Mouse (Mus musculus) kidney, postnatal 25 days (tissue): ENCODE data around the gene Cybc1.
A peak's percentile ranks its signal among the peaks of the same experiment; 100 is the strongest.

Experiments
- DNase-seq, 2 experiments: peaks; one replicate each; pipeline ENCODE4 v3.0.0; 2021; ENCODE audit warnings: mixed read lengths in 2 of 2

The Cybc1 gene

DNA sequence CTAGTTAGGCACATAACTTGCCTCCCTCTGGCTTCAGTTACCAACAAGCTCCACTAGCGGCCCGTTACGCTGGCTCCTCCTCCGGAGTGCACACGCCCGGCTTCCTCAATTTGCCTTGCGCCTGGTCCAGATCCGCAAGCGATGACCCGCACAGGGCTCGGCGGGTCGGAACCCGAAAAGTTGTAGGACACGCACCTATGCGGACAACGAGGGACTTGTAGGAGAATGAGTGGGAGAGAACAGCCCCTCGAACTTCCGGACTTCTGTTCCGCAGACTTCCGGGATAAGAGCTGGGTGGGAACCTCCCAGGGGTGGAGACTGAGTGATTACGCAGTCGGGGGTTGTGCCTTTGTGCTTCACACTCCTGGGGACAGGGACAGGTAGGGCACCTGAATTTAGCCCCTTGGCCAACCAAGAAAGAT, at the start of gene Cybc1:
TSS of gene Cybc1 (minus strand) at position 305 of the 422 bp plus-strand sequence.
- DNase-seq, result peak; percentile 81 to 92

DNA sequence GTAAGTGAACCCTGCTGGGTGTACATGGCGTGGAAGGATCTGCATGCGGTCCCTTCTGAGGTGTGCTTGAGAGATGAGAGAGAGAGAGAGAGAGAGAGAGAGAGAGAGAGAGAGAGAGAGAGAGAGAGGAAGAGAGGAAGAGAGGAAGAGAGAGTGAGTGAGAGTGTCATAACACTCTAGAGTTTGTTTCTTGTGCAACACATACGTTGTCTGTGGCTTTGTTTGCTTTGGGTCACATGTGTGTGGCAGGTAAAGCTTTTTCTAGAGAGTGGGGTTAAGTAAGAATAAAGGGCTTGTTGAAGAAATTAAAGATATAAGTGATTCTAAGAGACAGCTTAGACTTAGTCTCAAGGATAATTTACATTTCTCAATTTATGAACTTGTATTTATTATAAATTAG, 48.9 kb upstream of the Cybc1 start:
- no peak for DNase-seq

DNA sequence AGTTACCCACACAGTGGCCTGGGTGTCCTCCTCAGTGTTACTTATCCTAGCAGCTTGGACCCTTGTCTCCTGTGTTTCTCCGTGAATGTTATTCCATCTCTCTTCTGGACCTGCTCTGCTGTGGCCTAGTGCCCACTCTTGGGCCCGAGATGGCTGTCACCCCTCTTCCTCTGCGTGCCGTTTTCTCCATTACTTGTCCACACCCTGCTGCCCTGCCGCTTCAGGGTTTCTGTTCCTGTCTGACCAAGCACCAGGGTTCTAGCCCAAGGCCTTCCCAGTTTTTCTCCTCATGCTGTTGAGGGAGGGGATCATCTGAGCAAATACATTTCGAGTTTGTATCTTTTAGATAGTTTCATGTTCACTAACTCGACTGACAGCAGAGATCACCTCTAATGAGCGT, 48.4 kb upstream of the Cybc1 start:
- no peak for DNase-seq

DNA sequence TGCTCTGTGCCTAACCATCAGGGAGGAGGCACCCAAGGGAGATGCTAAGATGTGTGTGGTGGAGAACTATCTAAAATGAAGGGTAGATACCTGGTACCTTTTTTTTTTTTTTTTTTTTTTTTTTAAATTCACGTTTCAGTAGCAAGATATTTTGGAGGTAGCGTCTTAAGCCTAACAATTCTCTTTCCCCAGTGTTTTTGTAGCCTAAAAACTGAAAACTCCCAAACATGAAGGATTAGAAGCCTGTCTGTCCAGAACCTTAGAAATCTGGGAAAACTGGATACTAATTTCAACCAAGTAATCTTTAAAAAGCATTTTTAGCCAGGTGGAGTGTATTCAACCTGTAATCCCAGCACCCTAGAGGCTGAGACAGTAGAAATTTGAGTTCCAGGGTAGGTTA, 32.0 kb upstream of the Cybc1 start:
- no peak for DNase-seq

DNA sequence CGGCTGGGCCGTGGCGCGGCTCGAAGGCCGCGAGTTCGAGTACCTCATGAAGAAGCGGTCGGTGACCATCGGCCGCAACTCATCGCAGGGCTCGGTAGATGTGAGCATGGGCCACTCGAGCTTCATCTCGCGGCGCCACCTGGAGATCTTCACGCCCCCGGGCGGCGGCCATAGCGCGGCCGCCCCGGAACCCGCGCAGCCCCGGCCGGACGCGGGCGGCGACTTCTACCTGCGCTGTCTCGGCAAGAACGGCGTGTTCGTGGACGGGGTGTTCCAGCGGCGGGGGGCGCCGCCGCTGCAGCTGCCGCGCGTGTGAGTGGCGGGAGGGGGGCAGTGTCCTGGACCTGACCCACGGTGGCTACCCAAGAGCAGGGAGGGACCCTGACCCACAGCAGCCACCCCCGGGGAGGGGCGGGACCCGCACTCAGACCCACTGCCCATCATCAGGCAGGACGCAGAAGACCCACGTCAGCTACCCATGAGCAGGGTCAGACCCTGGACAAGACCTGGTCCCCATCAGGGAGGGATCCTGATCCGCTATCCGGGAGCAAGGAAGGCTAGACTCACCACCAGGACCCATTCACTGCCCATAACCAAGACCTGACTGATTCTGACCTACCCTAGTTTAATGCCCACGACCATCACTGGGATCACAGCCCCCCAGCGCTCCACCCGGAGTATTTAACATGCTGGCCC, 31.2 kb upstream of the Cybc1 start:
- DNase-seq, result peak; percentile 20 to 58

DNA sequence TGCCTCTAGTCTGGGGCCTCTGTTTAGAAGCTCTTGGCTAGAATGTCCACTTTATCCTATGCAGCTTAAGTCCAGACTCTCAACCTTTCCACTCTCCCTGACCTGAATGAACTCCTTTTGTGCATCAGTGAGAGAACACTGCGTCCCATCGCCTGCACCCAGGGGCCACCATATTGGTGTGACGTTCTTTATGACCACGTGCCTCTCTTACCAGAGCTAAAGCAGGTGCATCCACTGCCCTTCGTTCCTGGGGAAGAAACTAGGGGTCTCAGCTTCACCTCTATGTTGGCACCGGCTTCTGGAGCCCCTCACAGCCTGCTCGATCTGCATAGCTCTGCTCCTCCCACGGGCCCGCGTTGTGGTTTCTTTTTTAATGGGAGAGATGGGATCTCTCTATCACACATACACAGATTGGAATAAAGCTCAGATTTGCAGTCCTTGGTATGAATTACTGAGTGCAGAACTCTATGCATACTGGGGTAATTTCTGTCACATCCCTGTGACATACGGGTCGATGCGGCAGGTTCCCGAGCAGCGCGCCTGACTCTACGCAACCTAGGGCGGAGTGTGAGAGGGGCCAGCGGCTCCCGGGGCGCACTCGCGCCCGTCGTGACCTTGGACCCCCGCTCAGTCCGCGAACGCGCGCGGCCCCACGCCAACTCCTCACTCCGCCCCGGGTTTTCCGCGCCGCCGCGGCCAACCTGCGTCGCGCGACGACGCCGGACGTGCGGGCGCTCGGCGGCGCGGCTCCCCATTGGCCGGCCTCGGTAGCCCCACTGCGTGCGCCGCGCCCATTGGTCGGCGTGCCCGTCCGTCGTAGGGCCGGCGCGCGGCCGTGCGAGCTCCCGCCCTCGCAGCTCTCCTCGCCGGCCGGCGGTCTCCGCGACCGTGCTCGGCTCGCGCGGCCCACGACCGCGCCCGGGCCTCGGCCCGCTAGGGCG, 30.3 kb upstream of the Cybc1 start, which contains the start of gene Foxk2:
TSS of gene Foxk2 (plus strand) at position 831 of the 941 bp plus-strand sequence.
- DNase-seq, result peak; percentile 92 to 98

DNA sequence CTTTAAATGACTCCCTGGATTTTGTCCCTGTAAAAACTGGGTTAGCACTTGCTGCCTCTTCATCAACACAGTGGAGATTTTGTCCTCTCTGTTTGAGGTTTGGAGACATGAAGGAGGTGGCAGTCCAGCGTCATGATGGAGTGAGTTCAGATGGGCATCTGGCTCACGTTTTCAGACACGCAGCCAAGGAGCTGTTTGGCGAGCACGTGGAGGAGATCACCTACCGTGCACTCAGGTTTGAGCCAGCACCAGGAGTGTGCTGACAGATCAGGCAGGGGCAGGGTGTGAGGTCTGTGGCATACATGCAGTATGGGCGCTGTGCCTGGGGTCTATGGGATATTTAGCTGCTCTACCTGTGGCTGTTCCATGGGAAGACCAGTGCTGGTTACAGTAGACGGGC, 21.1 kb upstream of the Cybc1 start:
- no peak for DNase-seq

DNA sequence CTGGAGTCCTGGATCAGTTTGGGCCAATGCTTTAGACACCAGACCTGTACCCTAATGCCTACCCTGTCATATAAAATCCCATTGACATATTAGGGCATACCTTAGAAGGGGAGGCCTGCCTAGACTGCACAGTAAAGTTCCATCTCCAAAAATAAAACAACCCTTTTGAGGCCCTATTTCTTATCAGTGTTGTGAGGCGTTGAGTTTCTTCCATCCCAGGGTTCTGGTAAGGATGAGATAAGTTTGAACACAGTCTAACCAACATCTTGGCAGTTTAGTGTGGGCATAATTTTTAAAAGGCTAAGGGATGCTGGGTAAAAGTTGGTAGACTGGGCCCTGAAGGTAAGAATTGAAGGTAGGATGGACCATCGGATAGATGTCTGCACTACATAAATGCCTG, 10.5 kb upstream of the Cybc1 start:
- DNase-seq, result no peak

DNA sequence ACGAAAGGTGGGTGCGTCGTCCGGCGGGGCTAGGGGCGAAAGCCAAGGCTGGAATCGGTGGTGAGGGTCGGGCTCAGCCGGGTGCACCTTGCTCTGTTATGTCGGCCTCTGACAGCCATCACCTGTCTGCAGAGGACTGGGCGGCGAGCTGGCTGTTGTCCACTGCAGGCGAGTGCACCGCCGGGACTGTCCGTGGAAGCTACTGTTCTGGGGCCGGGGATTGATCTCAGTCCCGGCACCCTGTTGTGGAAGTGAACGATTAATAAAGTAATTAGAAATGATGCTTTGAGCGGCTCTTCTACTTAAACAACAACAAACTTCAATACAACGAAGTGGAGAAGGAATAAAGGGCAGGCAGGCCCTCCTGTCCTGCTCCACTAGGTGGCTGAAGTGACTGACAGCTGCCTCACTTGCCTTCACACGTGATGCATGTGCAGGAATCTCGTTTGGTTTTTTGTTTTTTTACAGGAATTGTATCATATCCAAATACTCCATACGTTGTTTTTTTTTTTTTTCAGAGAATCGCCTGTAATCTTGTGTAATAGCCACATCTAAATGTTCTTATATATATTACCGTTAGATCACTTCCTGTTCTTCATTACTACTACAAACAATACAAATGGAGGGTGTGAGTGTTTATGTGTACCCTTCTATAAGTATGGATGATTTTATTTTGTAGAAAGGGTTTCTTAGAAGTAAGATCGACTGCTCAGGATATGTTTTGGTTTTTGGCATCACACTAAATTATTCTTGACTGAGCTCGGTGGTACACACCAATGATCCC, 8.4 kb upstream of the Cybc1 start:
- peak; percentile 58 to 78 for DNase-seq

DNA sequence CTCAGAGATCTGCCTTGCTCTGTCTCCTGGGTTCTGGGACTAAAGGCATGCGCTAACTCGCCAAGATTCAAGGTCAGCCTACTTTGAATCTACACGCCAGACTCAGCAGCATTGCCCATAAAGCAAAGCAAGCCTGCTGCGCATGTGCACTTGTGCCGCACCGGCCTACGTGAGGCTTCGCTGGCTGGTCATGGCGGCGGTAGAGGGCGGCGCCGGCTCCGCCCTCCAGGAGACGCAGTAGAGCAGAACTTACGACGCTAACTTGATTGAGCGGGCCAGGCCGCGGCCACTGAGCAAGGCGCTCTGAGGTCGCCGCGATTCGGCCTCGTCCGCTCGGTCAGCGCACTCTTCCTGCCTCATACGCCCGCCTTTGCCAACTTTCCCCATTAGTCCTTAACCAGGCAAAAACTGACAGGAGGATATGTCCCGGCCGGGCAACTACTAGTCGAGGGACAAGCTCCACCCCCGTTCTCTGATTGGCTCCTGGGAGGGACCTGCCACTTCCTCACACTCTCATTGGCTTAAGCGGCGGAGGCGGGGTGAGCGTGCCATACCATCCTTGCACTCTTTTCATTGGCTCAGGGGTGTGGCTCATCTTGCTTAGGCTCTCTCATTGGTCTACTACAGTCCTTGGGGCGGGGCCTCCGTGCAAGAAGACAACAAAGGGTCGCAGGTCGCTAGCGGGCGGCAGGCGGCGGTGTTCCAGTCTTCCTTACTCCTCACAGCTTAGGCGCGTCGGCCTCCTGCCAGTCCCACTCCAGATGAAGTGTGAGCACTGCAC, 7.6 kb upstream of the Cybc1 start, which contains the start of gene Narf:
TSS of gene Narf (plus strand) at position 690 of the 781 bp plus-strand sequence.
- DNase-seq, result peak; percentile 100

DNA sequence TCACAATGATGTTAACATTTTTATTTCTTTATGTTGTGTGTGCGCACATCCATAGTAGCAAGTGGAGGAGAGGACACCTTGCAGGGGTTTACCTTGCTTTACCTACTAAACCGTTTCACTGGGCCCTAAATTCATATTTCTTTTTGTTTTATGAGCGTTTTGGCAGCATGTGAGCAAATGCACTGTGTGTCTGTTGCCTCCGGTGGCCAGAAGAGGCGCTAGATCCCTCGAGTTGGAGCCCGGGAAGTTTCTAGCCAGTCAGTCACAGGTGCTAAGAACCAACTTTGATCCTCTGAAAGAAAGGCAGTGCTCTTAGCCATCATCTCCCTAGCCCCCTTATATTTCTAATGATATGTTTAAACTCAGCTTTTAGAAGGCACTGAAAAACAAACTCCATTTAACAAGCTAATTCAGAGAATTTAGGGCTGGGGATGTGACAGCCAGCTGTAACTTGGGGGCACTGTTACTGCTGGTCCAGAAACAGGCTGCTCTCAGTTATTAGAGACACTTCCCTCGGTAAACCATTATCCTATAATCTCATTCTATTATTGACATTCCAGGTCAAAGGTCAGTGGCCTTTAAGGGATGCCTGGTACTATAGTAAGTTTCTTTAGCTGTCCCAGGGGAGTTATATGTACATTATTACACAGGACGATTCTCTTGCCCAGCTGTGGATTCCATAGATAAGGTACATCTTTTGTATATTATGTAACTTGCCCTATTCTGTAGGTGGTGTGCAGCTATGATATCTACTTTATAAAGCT, 6.5 kb upstream of the Cybc1 start:
- peak; percentile 46 to 50 for DNase-seq

DNA sequence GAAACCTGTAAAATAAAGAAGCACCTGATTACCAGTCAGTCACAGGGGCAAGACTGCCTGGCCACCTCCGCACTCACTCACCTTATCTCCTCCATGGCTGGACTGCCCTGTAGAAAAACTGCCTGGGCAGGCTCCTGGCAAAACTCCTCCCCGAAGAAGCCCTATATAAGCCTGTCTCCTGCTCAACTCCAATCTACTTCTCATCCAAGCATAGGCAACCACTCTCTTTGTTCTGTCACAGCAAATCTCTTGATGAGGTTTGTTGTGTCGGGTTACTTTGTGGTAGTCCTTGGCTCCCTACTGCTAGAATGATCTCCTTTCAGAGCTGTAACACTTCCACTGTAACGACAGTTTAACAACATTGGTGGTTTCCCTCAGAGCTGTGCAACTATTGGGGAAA, 3.6 kb upstream of the Cybc1 start:
- DNase-seq, result no peak

DNA sequence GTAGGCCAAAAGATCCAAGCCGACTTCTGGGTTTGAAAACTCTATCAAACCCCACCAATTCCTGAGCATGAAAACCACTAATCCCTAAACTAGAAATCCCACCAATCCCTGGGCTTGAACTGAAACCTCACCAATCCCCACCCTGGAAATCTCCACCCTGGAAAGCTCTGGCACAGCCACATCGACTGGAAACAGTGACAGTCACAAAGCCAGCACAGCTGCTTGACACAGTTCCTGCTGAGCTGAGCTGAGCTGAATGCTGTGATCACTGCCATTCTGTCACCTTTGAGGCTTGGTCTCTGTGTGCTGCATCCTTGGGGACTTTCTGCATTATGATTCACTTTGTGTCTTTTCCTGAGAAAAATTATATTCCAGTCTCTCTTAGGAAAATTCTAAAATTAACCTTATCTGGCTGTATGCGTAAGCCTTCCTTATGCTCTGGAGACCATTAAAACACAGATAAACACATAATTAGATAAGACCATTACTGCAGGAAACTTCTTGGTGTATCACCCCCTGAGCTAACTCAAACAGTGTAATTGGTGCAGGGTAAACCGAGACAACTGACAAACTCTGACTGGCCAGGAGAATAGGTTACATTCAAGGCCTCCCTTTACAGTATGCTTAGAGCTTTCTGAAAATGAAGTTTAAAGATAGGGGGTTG, 2.6 kb upstream of the Cybc1 start:
- no peak for DNase-seq

DNA sequence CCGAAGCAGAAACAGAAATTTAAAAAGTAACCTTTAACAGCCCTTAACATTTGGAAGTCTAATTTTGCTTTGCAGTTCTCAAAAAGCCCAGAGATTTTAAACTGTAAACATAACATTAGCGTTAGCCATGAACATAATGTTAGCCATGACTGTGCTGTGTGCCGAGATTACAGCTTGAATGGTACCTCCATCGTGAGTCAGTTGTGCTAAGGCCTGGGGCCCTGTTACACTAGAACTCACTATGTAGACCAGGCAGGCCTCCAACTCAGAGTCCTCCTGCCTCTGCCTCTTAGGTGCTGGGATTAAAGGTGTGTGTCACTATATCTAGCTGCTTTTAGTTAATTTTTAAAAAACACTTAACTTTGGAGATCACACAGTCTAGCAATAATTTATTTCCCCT, 2.1 kb upstream of the Cybc1 start:
- peak; percentile 59 to 80 for DNase-seq

DNA sequence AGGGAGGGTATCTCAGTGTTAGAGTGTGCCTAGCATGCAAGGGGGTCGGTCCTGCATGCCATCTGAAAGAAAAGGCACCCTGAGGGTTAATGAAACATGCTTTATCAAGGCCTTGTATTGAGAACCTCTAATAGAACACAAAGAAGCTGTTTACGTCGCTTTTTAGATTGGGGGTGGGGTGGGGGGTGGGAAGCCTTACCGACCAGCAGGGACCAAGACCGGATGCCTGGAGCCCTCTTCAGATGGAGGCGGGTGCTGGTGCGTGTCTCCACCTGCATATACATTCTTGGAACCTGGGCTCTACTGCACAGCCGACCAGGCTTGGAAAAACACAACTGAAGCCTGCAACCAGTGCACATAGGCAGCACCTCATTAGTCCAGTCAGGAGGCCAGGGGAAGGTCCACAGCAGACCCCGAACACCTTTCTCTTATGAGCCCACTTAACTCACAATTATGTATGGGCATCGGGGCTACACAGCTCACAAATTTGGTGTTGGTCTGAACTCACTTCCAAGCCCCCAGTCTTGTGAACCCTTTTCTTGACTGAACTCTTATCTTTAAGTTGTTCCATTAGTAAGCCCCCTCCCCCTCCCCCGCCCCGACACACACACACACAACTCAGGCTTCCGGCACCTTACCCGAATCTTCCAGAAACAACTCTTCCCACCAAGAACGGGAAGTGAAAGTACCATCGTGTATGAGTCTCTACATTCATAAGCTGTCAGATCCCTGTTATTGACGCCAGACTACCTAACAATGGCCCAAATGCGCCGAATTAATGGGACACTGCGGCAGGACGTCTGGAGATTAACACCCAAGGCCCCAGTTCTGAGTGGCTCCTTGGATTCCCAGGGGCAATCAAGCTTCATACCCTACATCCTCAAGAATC, 749 bp downstream of the Cybc1 start:
- DNase-seq, result no peak

DNA sequence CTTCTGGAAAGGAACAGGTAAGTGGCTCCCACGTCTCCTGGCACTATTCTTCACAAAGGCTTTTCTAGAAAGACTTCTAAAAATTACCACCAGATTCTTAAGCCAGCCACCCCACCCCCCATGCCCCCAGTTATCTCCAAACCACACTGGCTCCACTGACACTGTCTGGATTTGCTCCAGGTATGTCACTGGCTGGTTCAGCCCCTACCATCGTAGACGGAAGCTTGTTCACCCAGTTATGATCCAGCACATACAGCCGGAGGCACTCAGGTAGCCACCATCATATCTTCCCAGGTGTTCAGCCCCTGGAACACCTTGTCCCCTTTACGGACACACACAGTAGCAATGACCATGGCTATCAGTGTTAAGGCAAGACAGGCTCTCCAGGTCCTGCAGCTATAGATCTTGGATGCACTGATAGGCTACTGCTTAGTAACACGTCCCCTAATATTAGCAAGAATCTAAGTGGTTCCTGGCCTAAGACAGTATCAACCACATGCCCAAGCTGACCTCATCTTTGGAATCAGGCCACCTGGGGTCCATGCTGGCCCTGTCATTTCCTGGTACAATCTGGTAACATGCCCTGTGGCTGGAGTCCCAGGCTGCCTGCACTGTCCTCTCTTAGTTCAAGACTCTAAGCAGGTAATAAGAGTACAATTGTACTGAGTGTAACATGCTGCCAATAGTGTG, 7.7 kb downstream of the Cybc1 start:
- DNase-seq, result no peak

DNA sequence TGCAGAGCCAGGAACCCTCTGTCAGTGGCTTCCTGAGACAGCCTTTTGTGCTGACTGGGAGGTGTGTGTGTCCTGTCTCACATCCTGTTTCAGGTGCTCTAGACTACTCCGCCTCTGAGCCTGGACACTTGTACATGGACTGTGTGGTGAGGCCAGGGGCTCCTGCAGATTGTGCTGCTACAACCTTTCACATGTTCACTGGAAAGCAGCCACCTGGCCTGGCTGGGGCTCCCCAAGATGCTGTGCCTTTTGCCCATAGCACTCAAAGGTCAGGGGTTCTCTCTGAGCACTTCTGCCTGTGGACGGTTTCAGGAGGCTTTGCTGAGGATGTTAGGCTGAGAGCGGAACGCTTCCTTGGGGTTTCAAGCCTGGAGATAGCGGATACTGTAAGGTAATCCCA, 8.4 kb downstream of the Cybc1 start:
- DNase-seq, result no peak

DNA sequence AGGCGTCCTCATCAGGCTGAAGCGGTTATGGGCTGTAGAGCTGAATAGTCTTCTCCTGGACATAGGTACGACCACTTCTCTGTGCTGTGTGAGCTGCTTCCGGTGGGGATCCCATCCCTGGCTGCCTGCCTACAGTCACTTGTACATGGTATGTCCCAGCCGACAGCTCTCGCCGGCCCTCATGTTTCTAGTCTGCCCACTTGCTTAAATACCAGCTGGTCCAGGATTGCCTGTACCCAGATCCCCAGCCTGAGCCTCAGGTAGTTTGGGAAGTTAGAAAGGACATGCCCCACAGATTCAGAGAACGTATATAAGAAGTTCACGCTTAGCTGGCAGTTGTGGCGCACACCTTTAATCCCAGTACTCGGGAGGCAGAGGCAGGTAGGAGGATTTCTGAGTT, 9.3 kb downstream of the Cybc1 start:
- DNase-seq, result no peak

DNA sequence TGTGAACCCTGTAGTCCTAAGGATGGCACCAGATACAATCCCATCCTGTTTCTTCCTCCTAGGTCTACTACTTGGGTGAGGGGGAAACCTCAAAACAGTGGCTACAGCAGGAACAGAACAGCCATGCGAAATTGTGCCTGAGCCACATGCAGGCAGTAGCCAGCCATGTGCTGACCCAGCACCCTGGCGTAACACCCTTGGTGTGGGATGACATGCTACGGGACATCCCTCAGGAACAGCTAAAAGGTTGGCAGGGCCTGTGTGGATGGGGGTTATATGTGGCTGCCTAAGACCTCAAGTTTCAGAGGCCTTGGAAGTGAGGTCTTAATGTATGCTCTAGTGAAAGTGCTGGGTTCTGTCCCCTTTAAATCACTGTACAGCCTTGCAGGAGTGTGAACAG, 12.3 kb downstream of the Cybc1 start:
- no peak for DNase-seq
